Mouse (Mus musculus) macrophage (primary cell): ENCODE data around the gene Fam171a2. TPM values are rescaled to one million over a fixed set of nuclear protein-coding genes. Genes with fewer than 3 reads are reported as not detected.

Source experiments
- H3K27ac ChIP-seq: fragments of 350-480 bp; formaldehyde crosslinking; 2 replicates; pipeline ENCODE4 v1.9.0; 2021
- H3K36me3 ChIP-seq: fragments of 350-480 bp; formaldehyde crosslinking; 2 replicates; pipeline ENCODE4 v1.9.0; 2021; ENCODE audit errors: inconsistent target
- H3K4me3 ChIP-seq: fragments of 350-480 bp; formaldehyde crosslinking; 2 replicates; pipeline ENCODE4 v1.9.0; 2021; ENCODE audit errors: inconsistent target
- H3K79me2 ChIP-seq: fragments of 350-480 bp; formaldehyde crosslinking; 2 replicates; pipeline ENCODE4 v1.9.0; 2021; ENCODE audit errors: inconsistent target
- WGBS: methylation state at CpG from one replicate; pipeline ENCODE4 v1.1.7; 2026; ENCODE audit warnings: inconsistent platforms; ENCODE audit not compliant: missing documents; 5-methylcytosine and 5-hydroxymethylcytosine counted together
- polyA plus RNA-seq: library from polyadenylated mRNA; stranded (reverse); fragments of 250-400 nt; gene quantifications from 3 replicates; pipeline ENCODE4 v1.2.4, GENCODE M21; 2018; ENCODE audit warnings: inconsistent platforms

The Fam171a2 gene
- polyA plus RNA-seq, 1 experiment from 2014 or later = not detected

DNA sequence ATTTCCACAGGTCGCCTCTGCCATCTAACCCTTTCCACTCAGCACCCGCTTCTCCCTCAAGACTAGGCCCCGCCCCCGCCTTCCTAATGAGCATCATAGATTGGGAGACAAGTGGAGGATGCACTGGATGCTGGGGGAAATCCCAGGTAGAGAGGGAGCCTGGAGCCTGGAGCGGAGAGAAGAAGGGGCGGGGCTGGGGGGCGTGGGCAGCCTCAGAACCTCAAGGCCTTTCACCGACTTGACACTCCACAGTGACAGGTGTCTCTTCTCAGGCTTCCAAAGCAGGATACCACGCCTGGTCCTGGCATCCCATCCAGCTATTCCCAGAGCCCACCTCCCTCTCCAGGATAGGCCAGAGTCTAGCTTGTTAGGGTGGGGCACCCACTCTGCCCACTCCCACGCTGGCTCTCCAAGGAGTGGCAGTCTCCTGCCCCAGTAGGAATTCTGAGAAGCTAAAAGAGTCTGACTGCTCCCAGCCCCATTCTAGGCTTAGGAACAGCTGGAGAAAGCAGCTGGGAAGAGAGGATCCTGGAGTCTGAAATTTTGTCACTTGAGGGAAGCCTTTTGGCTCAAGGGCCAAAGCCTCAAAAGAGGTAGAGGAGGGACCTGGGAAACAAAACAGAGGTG is 2.1 kb downstream of the Fam171a2 start:
- 91% methylated on average over 10 of the region's 10 CpGs for WGBS
- Histone ChIP-seq H3K27ac (no peak overlapping the region), H3K4me3 (no peak overlapping the region), H3K36me3 (no peaks in the 10 kb centered on the region), H3K79me2 (no peaks in the 10 kb centered on the region)

DNA sequence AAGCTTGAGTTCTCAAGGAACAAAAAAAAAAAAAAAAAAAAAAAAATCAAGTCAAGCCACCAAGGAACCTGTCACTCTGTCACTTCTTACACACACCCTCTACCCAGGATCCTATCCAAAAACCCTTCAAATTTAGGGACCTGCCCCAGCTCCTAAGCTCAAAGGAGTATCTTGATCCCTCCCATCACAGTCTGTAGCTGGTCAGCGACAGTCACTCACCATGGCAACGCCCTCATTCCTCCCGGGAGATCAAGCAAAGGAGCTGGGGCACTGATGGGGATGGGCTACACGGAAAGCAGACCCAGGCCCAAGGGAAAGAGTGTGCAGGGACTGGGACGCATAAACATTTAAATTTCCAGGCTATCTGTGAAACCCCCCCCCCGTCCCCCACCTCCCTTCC is 2.7 kb downstream of the Fam171a2 start:
- H3K27ac ChIP-seq = no peak overlapping the region
- WGBS = 89% methylated on average over 6 of the region's 6 CpGs
- no peaks in the 10 kb centered on the region for H3K79me2 ChIP-seq
- no peak overlapping the region for H3K4me3 ChIP-seq
- H3K36me3 ChIP-seq = no peaks in the 10 kb centered on the region

DNA sequence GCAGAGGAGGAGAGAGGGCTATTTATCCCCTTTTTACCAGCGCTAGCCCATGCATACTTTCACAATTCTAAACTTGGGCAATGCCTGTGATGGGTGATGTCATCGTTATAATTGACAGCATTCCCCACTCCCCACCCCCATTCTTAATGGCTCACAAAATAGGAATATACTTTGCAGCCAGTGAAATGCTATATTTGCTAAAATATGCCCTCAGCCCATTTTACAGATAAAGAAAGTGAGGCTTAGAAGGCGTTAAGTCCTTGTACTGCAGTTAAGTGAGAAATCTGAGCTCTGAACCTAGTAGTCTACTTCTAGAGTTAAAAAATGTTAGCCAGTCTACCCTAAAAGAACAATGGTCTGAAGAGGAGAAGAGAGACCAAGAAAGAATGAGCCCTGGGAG is 3.2 kb downstream of the Fam171a2 start:
- Histone ChIP-seq H3K27ac (no peak overlapping the region), H3K4me3 (no peak overlapping the region), H3K79me2 (no peaks in the 10 kb centered on the region), H3K36me3 (no peaks in the 10 kb centered on the region)
- WGBS = 70% methylated on average over 3 of the region's 3 CpGs

DNA sequence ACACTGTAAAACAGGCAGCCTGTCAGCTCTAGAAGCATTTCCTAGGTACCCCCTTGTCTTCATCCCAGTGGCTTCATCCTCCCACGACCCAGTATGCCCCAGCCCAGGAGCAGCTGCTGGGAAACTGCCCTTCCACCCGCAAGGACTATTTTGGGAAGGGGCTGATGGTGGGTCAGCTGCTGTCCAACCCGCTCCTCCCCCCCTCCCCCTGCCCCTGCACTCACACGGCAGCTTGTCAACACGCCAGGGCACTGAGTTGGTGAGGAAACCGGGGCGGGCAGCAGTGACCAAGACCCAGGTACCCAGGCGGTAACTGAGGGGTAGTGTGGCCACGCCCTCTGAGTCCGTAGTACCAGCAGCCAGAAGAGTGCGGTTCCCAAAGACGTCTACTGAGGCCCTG is 3.7 kb downstream of the Fam171a2 start:
- 86% methylated on average over 11 of the region's 12 CpGs for WGBS
- H3K36me3 ChIP-seq = no peaks in the 10 kb centered on the region
- no peaks in the 10 kb centered on the region for H3K79me2 ChIP-seq
- no peak overlapping the region for H3K4me3 ChIP-seq
- no peak overlapping the region for H3K27ac ChIP-seq

DNA sequence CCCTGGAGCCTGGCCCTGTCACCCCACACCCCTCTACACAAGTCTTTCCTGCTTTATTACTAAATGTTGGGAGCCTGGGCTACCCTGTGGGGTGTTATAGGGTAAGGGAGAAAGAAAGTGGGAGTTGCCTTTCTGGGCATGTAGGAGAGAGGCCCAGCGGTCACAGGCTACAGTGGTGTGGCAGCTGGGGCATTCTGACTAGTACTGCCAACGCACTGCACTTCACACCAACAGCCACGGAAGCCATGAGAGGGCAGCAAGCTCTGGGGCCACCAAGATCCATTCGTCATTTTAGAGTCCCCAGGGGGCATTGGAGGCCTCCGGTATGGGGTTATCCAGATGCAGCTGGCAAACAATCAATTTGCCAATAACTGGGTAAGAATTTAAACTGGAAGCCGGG is 5.4 kb downstream of the Fam171a2 start:
- Histone ChIP-seq H3K36me3 (no peaks in the 10 kb centered on the region), H3K4me3 (no peak overlapping the region), H3K79me2 (no peaks in the 10 kb centered on the region), H3K27ac (no peak overlapping the region)
- WGBS = 92% methylated on average over 6 of the region's 6 CpGs

DNA sequence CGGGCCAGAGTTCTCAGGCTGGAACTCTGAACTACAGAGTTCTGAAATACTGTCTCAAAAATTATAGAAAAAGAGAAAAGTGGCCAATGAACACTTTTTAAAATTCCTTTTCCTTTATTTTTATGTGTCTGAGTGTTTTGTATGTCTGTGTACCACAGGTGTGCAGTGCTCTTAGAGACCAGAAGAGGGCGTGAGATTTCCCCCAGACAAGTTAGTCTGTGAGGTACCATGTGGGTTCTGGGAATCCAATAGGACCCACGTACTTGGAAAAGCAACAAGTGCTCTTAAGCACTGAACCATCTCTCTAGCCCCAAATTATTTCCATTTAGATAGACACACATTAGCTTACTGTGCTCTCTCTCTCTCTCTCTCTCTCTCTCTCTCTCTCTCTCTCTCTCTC is 6.0 kb downstream of the Fam171a2 start:
- 89% methylated on average over 3 of the region's 3 CpGs for WGBS
- Histone ChIP-seq H3K36me3 (peaks cover 2% of the 10 kb centered on the region), H3K4me3 (no peak overlapping the region), H3K79me2 (no peaks in the 10 kb centered on the region), H3K27ac (no peak overlapping the region)

DNA sequence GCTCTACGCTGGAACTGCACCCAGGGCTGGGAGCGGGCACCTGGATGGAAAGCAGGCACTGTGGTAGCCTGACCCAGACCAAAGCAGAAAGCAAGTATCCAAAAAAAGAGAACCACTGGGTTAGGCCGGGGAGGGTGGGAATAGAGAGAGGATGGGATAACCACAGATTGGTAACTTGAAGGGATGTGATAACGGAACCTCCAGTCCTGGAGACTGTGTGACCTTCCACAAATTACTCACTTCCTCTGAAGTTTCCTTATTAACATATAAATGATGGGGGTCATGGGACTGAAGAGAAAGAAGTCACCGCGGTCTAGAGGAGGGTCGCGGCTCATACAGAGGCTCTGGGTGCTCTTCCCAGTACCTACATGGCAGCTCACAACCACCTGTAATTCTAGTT is 7.2 kb downstream of the Fam171a2 start:
- WGBS = 76% methylated on average over 7 of the region's 8 CpGs
- peaks cover 14% of the 10 kb centered on the region for H3K36me3 ChIP-seq
- no peak overlapping the region for H3K27ac ChIP-seq
- peaks cover 2% of the 10 kb centered on the region; the same call in 1 of the 2 replicates for H3K79me2 ChIP-seq
- H3K4me3 ChIP-seq = no peak overlapping the region

DNA sequence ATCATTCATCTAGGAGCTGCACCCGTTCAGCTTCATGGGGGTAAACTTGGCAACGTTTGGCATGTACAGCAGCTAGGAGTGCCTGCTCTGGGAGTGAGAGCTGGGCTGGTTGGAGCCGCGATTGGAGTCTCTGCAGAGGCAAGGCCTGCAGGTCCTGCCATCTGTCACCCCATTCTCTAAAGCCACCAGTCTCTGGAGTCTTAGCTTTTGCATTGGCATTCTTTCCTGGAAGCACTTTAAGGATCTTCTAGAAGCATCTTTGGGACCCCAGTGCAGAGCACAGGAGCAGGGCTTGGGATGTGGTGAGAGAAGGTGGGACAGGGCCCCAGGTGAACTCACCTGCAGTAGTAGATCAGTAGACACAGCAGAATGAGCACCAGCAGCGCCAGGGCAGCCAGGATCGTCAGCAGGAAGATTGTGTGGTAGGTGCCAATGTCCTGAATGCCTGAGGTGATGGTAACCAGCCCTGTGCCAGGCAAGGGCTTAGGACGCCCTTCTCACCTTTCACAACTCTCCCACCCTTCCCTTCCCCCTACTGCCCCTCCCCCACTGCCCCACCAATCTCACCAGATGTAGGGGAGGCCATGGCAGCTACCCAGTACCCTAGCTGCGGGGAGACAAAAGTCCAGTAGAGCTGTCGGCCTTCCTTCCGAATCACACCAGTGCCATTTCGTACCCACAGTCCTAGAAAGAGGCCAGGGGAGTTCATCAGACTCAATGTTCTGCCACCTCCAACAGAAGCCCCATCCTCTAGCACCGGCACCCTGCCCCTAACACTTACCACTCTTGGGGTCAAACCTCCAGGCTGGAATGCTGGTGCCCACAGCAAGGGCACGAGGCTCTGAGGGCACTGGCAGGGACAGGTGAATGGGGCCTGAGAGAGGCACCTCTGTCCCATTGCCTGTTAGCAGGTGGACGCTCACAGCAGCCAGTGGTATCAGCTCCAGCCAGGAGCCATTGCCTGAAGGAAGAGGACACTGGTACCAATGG is 8.1 kb downstream of the Fam171a2 start:
- Histone ChIP-seq H3K27ac (no peak overlapping the region), H3K79me2 (peaks cover 11% of the 10 kb centered on the region), H3K4me3 (no peak overlapping the region), H3K36me3 (peaks cover 21% of the 10 kb centered on the region)
- WGBS = 90% methylated on average over 13 of the region's 14 CpGs

DNA sequence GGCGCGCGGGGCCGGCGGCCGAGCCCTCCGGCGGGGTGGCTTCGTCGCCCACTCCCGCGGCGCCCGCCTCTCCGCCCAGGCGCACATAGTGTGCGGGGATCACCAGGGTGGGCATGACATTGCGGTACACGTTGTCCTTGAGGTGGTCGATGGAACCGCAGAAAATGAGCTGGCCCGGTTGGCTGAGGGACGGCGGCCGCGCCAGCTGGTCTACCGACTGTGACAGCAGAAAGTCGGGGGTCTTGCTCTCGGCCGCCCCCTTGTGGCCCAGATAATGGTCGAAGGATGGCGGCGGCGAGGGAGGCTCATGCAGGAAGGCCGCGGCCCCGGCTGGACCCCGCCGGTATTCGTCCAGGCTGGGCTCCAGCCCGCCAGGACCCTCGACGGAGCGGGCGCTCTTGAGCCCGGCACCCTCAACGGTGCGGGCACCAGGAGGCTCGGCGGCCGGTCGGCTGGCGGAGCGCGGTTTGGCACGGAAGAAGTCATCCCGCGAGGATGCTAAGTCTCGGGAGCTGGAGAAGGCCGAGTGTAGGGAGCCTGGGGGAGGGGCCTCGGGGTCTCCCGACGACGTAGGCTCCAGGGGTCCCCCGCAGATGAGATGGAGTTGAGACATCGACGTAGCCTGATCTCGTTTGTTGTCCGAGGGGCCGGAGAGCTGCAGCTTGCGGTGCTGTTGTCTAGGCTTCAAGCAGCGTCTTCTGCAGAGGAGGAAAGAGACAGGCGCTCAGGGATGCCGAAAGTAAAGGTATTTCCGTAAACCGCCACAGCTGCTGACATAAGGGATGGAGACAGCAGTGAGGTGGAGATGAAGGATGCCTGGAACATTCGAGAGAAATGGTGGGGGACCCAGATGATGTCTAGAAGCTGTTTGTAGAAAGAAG is 9.0 kb downstream of the Fam171a2 start:
- Histone ChIP-seq H3K27ac (no peak overlapping the region), H3K4me3 (no peak overlapping the region), H3K36me3 (peaks cover 31% of the 10 kb centered on the region), H3K79me2 (peaks cover 20% of the 10 kb centered on the region)
- WGBS = 38% methylated on average over 77 of the region's 77 CpGs

DNA sequence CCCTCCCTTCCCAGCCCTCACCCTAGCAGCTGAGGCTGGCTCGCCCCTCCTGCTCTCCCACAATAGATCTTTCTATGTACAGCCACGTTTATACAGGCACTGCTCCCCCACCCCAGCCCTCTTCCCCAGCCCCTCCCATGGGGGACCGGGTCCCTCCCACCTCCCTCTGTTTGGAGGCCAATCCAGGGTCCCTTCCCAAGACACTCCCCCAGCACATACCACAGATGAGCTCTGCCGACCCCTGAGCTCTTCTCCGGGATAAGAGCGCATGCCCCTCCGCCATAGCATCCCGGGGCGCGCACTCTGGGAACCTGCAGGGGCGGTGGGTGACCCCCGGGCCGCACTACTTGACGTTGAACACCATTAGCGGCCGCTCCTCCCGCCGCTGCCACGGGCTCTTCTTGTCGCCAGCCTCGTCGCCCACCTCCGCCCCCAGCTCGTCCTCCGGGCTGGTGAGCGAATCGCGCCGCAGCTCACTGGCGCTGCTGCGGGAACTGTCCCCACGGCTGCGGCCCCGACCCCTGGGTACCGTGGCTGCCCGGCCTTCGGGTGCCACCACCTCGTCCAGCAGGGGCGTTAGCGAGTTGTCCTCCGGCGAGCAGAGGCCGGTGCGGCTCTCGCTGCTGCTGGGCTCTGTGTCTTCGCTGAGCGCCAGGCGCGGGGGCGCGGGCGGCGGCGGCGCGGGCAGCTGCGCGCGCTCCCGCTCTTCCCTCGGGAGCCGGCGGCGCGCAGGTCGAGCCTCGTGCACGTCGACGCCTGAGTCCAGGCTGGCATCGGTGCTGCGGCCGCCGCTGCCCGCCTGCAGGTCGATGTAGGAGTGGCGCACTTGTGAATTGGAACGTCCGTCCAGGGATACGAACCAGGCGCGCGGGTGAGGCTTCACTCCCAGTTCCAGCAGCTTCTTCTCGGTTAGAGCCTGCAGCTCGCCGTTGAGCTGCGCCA is 10.1 kb downstream of the Fam171a2 start:
- Histone ChIP-seq H3K4me3 (no peak overlapping the region), H3K27ac (no peak overlapping the region), H3K36me3 (peaks cover 37% of the 10 kb centered on the region), H3K79me2 (peaks cover 31% of the 10 kb centered on the region)
- 41% methylated on average over 80 of the region's 87 CpGs for WGBS

DNA sequence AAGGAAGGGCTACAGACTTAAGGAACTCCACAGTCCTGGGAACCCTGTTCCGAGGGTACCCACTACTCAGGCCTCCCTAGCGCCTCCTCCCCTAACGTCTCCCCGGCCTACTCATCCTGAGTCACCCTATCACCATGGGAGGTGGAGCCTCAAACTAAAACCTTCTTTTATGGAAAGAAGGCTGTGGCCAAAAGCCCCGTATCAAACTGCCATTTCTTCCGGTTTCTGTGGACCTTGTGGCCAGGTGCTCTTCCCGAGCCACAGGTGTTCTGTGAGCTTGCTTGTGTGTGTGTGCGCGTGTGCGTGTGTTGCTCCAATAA is 11.1 kb downstream of the Fam171a2 start:
- WGBS = 80% methylated on average over 10 of the region's 10 CpGs
- Histone ChIP-seq H3K36me3 (peaks cover 37% of the 10 kb centered on the region), H3K79me2 (peaks cover 40% of the 10 kb centered on the region), H3K4me3 (no peak overlapping the region), H3K27ac (no peak overlapping the region)

DNA sequence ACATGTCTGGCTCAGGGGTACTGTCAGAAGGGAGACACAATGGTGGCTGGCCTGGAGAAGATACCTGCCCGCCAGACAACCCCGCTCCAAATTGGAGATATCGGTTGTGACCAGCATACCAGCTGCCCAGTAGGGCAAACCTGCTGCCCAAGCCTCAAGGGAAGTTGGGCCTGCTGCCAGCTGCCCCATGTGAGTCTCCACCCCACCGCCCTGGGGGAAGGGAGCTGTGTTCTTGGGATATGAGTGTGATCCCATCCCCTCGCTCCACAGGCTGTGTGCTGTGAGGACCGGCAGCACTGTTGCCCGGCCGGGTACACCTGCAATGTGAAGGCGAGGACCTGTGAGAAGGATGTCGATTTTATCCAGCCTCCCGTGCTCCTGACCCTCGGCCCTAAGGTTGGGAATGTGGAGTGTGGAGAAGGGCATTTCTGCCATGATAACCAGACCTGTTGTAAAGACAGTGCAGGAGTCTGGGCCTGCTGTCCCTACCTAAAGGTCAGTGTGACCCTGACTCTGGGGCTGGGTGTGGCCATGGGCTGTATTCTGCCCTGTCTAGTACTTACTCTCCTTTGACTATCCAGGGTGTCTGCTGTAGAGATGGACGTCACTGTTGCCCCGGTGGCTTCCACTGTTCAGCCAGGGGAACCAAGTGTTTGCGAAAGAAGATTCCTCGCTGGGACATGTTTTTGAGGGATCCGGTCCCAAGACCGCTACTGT is 11.6 kb downstream of the Fam171a2 start:
- 93% methylated on average over 18 of the region's 18 CpGs for WGBS
- H3K4me3 ChIP-seq = no peak overlapping the region
- no peak overlapping the region for H3K27ac ChIP-seq
- H3K79me2 ChIP-seq = peaks cover 45% of the 10 kb centered on the region
- peaks cover 37% of the 10 kb centered on the region for H3K36me3 ChIP-seq
